Mouse (Mus musculus) intestine, embryonic 15.5 days (tissue): Measurements from ENCODE around the gene Syce3. TPM values are rescaled to one million over a fixed set of nuclear protein-coding genes. Genes with fewer than 3 reads are reported as not detected.

Experiments used
- ATAC-seq: fragments of 200-750 bp; cut with Nextera tagmentation; 2 replicates; pipeline ENCODE4 v1.8.0; 2017; ENCODE audit warnings: moderate TSS enrichment, moderate library complexity
- H3K27ac ChIP-seq: fragments of 300-500 bp; sonication (generic); 2 replicates; pipeline ENCODE4 v1.5.1; 2015; ENCODE audit warnings: mild to moderate bottlenecking, inconsistent platforms
- H3K27me3 ChIP-seq: fragments of 300-500 bp; sonication (generic); replicated peaks from 2 replicates; pipeline ENCODE4 v1.6.1; 2015; ENCODE audit warnings: inconsistent platforms
- H3K36me3 ChIP-seq: fragments of 300-500 bp; sonication (generic); 2 replicates; pipeline ENCODE4 v1.6.1; 2015; ENCODE audit warnings: inconsistent platforms
- H3K4me1 ChIP-seq: fragments of 300-500 bp; sonication (generic); replicated peaks from 2 replicates; pipeline ENCODE4 v1.6.1; 2015; ENCODE audit warnings: inconsistent platforms
- H3K4me2 ChIP-seq: fragments of 300-500 bp; sonication (generic); replicated peaks from 2 replicates; pipeline ENCODE4 v1.6.1; 2015; ENCODE audit warnings: mild to moderate bottlenecking, inconsistent platforms
- H3K4me3 ChIP-seq: fragments of 300-500 bp; sonication (generic); replicated peaks from 2 replicates; pipeline ENCODE4 v1.5.1; 2015; ENCODE audit warnings: inconsistent platforms
- H3K9ac ChIP-seq: fragments of 300-500 bp; sonication (generic); 2 replicates; pipeline ENCODE4 v1.6.1; 2015; ENCODE audit warnings: inconsistent platforms
- H3K9me3 ChIP-seq: fragments of 300-500 bp; sonication (generic); 2 replicates; pipeline ENCODE4 v1.6.1; 2016; ENCODE audit warnings: inconsistent platforms
- WGBS: fragments of 180-500 bp; shearing (Covaris S2); methylation state at CpG from one replicate; pipeline ENCODE4 v1.1.7; 2015; 5-methylcytosine and 5-hydroxymethylcytosine counted together
- polyA plus RNA-seq: library from polyadenylated mRNA; unstranded; fragments of >200 nt; fragmentation: Nextera tagmentation; extraction: Ambion mirVana; gene quantifications from 2 replicates; pipeline ENCODE4 v1.2.1, GENCODE M21; 2015

Gene Syce3
- polyA plus RNA-seq, 1 experiment from 2014 or later, result not detected

GRCm38 (mm10) chr15:89355241-89356187 is 54.8 kb downstream of the Syce3 start, which contains the start of the genes Lmf2 and Ncaph2:
Gene Lmf2, minus strand, starts transcription at chr15:89355659.
Gene Ncaph2, plus strand, starts transcription at chr15:89355719.
- Histone ChIP-seq H3K36me3 (peaks cover 39% of the 10 kb centered on the region), H3K9ac (peak within 1 kb of the TSS; percentile 86), H3K4me2 (peak within 1 kb of the TSS; percentile 74), H3K27ac (peak within 1 kb of the TSS; percentile 86), H3K27me3 (no peaks in the 10 kb centered on the region), H3K4me3 (peak within 1 kb of the TSS; percentile 78), H3K9me3 (no peaks in the 10 kb centered on the region), H3K4me1 (peaks cover 16% of the 10 kb centered on the region)
- WGBS, result under 1% methylated on average over 64 of the region's 64 CpGs
- ATAC-seq, result peak; percentile 95

GRCm38 (mm10) chr15:89354455-89354854 is 55.8 kb downstream of the Syce3 start:
- Histone ChIP-seq H3K9me3 (no peaks in the 10 kb centered on the region), H3K4me1 (peaks cover 16% of the 10 kb centered on the region), H3K27ac (no peak overlapping the region), H3K36me3 (peaks cover 39% of the 10 kb centered on the region), H3K4me3 (peak overlapping the region; percentile 78), H3K27me3 (no peaks in the 10 kb centered on the region), H3K4me2 (peak overlapping the region; percentile 74), H3K9ac (peak overlapping the region; percentile 86)
- 77% methylated on average over 7 of the region's 7 CpGs for WGBS
- no peak for ATAC-seq

- H3K4me2 ChIP-seq, result peak overlapping the region; percentile 74
- H3K4me3 ChIP-seq, result no peak overlapping the region
- H3K27me3 ChIP-seq, result no peaks in the 10 kb centered on the region
- no peak overlapping the region for H3K27ac ChIP-seq
- ATAC-seq, result no peak
- H3K4me1 ChIP-seq, result peaks cover 16% of the 10 kb centered on the region
- H3K9ac ChIP-seq, result 0 out of 2 replicates have a peak overlapping the region, but pooled peaks have one; percentile 86
- no peaks in the 10 kb centered on the region for H3K9me3 ChIP-seq
- peaks cover 39% of the 10 kb centered on the region for H3K36me3 ChIP-seq
- 95% methylated on average over 16 of the region's 16 CpGs for WGBS
Observed at GRCm38 (mm10) chr15:89353837-89354236, 56.5 kb downstream of the Syce3 start.

- H3K4me2 ChIP-seq, result no peak overlapping the region
- peaks cover 11% of the 10 kb centered on the region for H3K4me1 ChIP-seq
- H3K9me3 ChIP-seq, result no peaks in the 10 kb centered on the region
- 95% methylated on average over 12 of the region's 12 CpGs for WGBS
- no peak for ATAC-seq
- peaks cover 35% of the 10 kb centered on the region for H3K36me3 ChIP-seq
- H3K9ac ChIP-seq, result no peak overlapping the region
- no peak overlapping the region for H3K4me3 ChIP-seq
- no peaks in the 10 kb centered on the region for H3K27me3 ChIP-seq
- H3K27ac ChIP-seq, result no peak overlapping the region
Observed at GRCm38 (mm10) chr15:89352795-89353194, 57.5 kb downstream of the Syce3 start.

GRCm38 (mm10) chr15:89352054-89352453 is 58.2 kb downstream of the Syce3 start:
- no peak overlapping the region for H3K4me3 ChIP-seq
- 95% methylated on average over 14 of the region's 14 CpGs for WGBS
- no peaks in the 10 kb centered on the region for H3K9me3 ChIP-seq
- no peak overlapping the region for H3K4me2 ChIP-seq
- H3K4me1 ChIP-seq, result peaks cover 8% of the 10 kb centered on the region
- no peak for ATAC-seq
- H3K27me3 ChIP-seq, result no peaks in the 10 kb centered on the region
- no peak overlapping the region for H3K9ac ChIP-seq
- H3K27ac ChIP-seq, result no peak overlapping the region
- H3K36me3 ChIP-seq, result peaks cover 35% of the 10 kb centered on the region

GRCm38 (mm10) chr15:89351302-89351701 is 59.0 kb downstream of the Syce3 start:
- H3K27ac ChIP-seq, result no peak overlapping the region
- H3K36me3 ChIP-seq, result peaks cover 35% of the 10 kb centered on the region
- no peaks in the 10 kb centered on the region for H3K27me3 ChIP-seq
- peaks cover 8% of the 10 kb centered on the region for H3K4me1 ChIP-seq
- no peak for ATAC-seq
- no peak overlapping the region for H3K4me3 ChIP-seq
- 78% methylated on average over 15 of the region's 15 CpGs for WGBS
- H3K9me3 ChIP-seq, result no peaks in the 10 kb centered on the region
- no peak overlapping the region for H3K4me2 ChIP-seq
- H3K9ac ChIP-seq, result no peak overlapping the region

- Histone ChIP-seq H3K4me3 (no peak overlapping the region), H3K36me3 (peaks cover 35% of the 10 kb centered on the region), H3K27ac (no peak overlapping the region), H3K9ac (no peak overlapping the region), H3K4me2 (no peak overlapping the region), H3K4me1 (peaks cover 8% of the 10 kb centered on the region), H3K27me3 (no peaks in the 10 kb centered on the region), H3K9me3 (no peaks in the 10 kb centered on the region)
- WGBS, result 84% methylated on average over 5 of the region's 5 CpGs
- no peak for ATAC-seq
Observed at GRCm38 (mm10) chr15:89350447-89350846, 59.9 kb downstream of the Syce3 start.

- Histone ChIP-seq H3K4me2 (no peak overlapping the region), H3K4me1 (no peaks in the 10 kb centered on the region), H3K36me3 (no peaks in the 10 kb centered on the region), H3K27me3 (no peaks in the 10 kb centered on the region), H3K9me3 (no peaks in the 10 kb centered on the region), H3K9ac (no peak overlapping the region), H3K27ac (no peak overlapping the region), H3K4me3 (no peak overlapping the region)
- ATAC-seq, result no peak
- WGBS, result 86% methylated on average over 3 of the region's 3 CpGs
Observed at GRCm38 (mm10) chr15:89343325-89343724, 67.0 kb downstream of the Syce3 start.

- Histone ChIP-seq H3K4me2 (no peak overlapping the region), H3K36me3 (no peaks in the 10 kb centered on the region), H3K27me3 (no peaks in the 10 kb centered on the region), H3K4me1 (no peaks in the 10 kb centered on the region), H3K9ac (no peak overlapping the region), H3K9me3 (no peaks in the 10 kb centered on the region), H3K4me3 (no peak overlapping the region), H3K27ac (no peak overlapping the region)
- ATAC-seq, result no peak
- 44% methylated on average over 1 of the region's 1 CpGs for WGBS
Observed at GRCm38 (mm10) chr15:89341678-89342077, 68.6 kb downstream of the Syce3 start.

Other genes starting within 250 kb of the Syce3 start
- 107 and 118 TPM in 2 replicates for gene Plxnb2, start 229.7 kb downstream of the Syce3 start, polyA plus RNA-seq
- 12.1 and 13.1 TPM in 2 replicates for gene Dennd6b, start 214.0 kb downstream of the Syce3 start, polyA plus RNA-seq
- gene Ppp6r2, start 198.9 kb downstream of the Syce3 start, polyA plus RNA-seq, result 21.6 and 23.9 TPM in 2 replicates
- gene Sbf1, start 95.2 kb downstream of the Syce3 start, polyA plus RNA-seq, result 35.1 and 38.8 TPM in 2 replicates
- 1.4 and 1.5 TPM in 2 replicates for gene Adm2, start 87.8 kb downstream of the Syce3 start, polyA plus RNA-seq
- gene Miox, start 76.1 kb downstream of the Syce3 start, polyA plus RNA-seq, result 0.32 and 0.36 TPM in 2 replicates
- gene Lmf2, start 54.8 kb downstream of the Syce3 start, polyA plus RNA-seq, result 55.2 and 58.0 TPM in 2 replicates
- 131 and 138 TPM in 2 replicates for gene Ncaph2, start 54.8 kb downstream of the Syce3 start, polyA plus RNA-seq
- gene Sco2, start 36.7 kb downstream of the Syce3 start, polyA plus RNA-seq, result 10.4 and 12.8 TPM in 2 replicates
- 1.4 and 1.5 TPM in 2 replicates for gene Tymp, start 33.5 kb downstream of the Syce3 start, polyA plus RNA-seq
- 0.37 and 0.67 TPM in 2 replicates for gene Odf3b, start 31.2 kb downstream of the Syce3 start, polyA plus RNA-seq
- gene Klhdc7b, start 25.6 kb downstream of the Syce3 start, polyA plus RNA-seq, result not detected in 2 replicates
- 0.47 and 0.69 TPM in 2 replicates for gene Cpt1b, start 15.4 kb upstream of the Syce3 start, polyA plus RNA-seq
- 2.5 and 2.8 TPM in 2 replicates for gene C730034F03Rik, start 19.1 kb upstream of the Syce3 start, polyA plus RNA-seq
- gene Gm44502, start 19.2 kb upstream of the Syce3 start, polyA plus RNA-seq, result not detected in 2 replicates
- gene Chkb, start 19.4 kb upstream of the Syce3 start, polyA plus RNA-seq, result 52.6 and 61.8 TPM in 2 replicates
- 4.1 and 4.5 TPM in 2 replicates for gene Mapk8ip2, start 43.4 kb upstream of the Syce3 start, polyA plus RNA-seq
- 22.5 and 26.0 TPM in 2 replicates for gene Arsa, start 66.9 kb upstream of the Syce3 start, polyA plus RNA-seq
- 1.2 and 1.3 TPM in 2 replicates for gene Shank3, start 89.1 kb upstream of the Syce3 start, polyA plus RNA-seq
- gene Acr, start 157.8 kb upstream of the Syce3 start, polyA plus RNA-seq, result not detected in 2 replicates
- 29.9 and 30.7 TPM in 2 replicates for gene Rabl2, start 181.4 kb upstream of the Syce3 start, polyA plus RNA-seq